Mouse (Mus musculus) inflammation-experienced regulatory T-cells, adult 16 weeks (primary cell): ENCODE data around the gene Filip1l. TPM values are rescaled to one million over a fixed set of nuclear protein-coding genes. Genes with fewer than 3 reads are reported as not detected.

Experiments used
- polyA plus RNA-seq: library from polyadenylated mRNA; unstranded; fragments of 100-300 nt; shearing (Covaris generic); gene quantifications from one replicate; pipeline ENCODE4 v1.2.1, GENCODE M21; 2017

Gene Filip1l
- polyA plus RNA-seq: 14.3 TPM

DNA sequence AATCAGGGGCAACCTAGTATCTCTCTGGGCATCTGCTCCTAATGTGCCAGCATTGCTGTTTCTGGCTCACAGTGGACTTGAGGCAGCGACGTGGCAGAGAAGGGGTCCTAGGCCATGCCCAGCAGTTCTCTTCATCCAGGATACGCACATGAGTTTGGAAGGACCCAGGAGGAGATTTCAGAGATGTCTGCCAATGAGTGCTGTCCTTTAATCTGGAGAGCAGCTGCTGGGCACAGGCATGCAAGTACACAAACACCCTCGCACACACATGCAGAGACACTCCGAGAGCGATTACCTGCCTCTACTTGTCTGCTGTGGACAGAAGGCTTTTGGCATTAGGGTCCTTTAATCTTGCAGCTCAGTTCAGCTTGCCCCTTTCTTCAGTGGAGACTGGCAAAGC is at the start of gene Filip1l:
TSS of gene Filip1l (plus strand) at position 343 of the 400 bp plus-strand sequence.

DNA sequence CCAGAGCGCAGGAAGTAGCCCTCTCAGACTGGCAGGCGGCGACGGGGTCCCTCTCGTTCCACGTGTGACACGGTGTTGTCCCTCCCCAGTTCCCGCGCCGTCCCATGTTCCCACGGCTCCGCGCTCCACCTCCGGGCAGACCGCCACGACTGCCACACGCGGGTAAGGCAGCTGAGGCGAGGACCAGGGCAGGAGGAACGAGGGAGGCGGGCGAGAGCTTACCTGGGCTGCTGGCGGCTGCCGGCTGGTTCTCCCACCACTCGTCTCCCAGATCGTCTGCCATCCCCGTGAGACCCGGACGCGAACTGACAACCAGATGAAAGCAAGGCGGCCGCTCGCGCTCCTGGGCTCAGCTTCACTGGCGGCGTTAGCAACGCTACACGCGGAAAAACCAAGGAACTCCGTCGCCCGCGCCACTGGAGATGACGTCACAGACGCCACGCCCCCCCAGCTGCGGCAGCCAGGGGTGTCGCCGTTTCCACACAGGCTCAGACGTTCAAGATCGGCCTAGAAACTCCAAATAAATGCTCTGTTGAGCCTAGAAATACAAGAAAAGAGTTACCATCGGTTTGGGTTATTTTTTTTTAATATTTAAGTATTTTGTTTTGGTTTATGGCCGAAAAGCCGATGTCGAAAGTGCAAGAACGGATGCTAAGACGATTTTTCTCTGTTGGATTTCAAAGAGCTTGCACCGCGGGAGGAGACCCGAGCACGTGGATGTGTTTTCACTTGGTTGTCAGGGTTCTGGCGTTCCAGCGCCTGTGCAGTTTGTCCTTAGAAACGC is 253.7 kb downstream of the Filip1l start, which contains the start of gene Cmss1:
TSS of gene Cmss1 (minus strand) at position 421 of the 784 bp plus-strand sequence.

Other genes starting within 250 kb of the Filip1l start
- 14.9 TPM for gene Tomm70a, start 231.4 kb upstream of the Filip1l start, polyA plus RNA-seq
- 37.8 TPM for gene Nit2, start 185.8 kb upstream of the Filip1l start, polyA plus RNA-seq
- gene Tbc1d23, start 121.6 kb upstream of the Filip1l start, polyA plus RNA-seq: 37.0 TPM
- gene Tmem30c, start 60.2 kb upstream of the Filip1l start, polyA plus RNA-seq: not detected